In genomic region chr10:18197206-18197979, GRCm38 (mm10) we compare ENCODE assay signal across 8 mouse cellular contexts. TPM values are rescaled to one million over a fixed set of nuclear protein-coding genes. Genes with fewer than 3 reads are reported as not detected.
DNase-seq lines count a peak whose midpoint lies in the region; ATAC-seq and TF ChIP-seq lines count a peak whose summit lies in the region.

No protein-coding gene starts in this region.

- WGBS in forebrain, postnatal 0 days = 54% methylated on average over 14 of the region's 14 CpGs
- 65% methylated on average over 14 of the region's 14 CpGs for WGBS in hindbrain, embryonic 14.5 days
- WGBS in lung, postnatal 0 days = 47% methylated on average over 14 of the region's 14 CpGs

- H3K9ac ChIP-seq in forebrain, postnatal 0 days = no peak overlapping the region
- no peak overlapping the region for H3K9ac ChIP-seq in hindbrain, embryonic 14.5 days
- no peak overlapping the region for H3K9ac ChIP-seq in lung, postnatal 0 days (replicated peaks; ENCODE audit: low read depth)

- DNase-seq in T-cell, adult 2 months (ENCODE audit: low spot score) = peak; percentile 81
- DNase-seq in cerebellum, adult 8-10 months = peak; percentile 79
- peak; percentile 88 for DNase-seq in forebrain, postnatal 0 days
- peak; percentile 90 for DNase-seq in hindbrain, embryonic 14.5 days (ENCODE audit: low spot score)
- peak; percentile 74 to 84 for DNase-seq in layer of hippocampus, postnatal 14 days (ENCODE audit: low spot score in 2 of 2)
- DNase-seq in lung, postnatal 0 days (ENCODE audit: low spot score) = peak; percentile 78
- peak; percentile 80 for DNase-seq in ovary, postnatal 14 days (ENCODE audit: low spot score)
- DNase-seq in thymus, postnatal 36 days = peak; percentile 35 to 55

- no peak for TF ChIP-seq EP300 in lung, postnatal 0 days (IDR thresholded peaks at IDR 0.05)

- H3K27me3 ChIP-seq in forebrain, postnatal 0 days (ENCODE audit: insufficient read depth, low read length) = no peaks in the 10 kb centered on the region
- H3K27me3 ChIP-seq in hindbrain, embryonic 14.5 days (ENCODE audit: control insufficient read depth, insufficient read depth, low read length) = no peaks in the 10 kb centered on the region
- H3K27me3 ChIP-seq in lung, postnatal 0 days (replicated peaks; ENCODE audit: insufficient read depth, low read length) = no peaks in the 10 kb centered on the region

- H3K4me1 ChIP-seq in forebrain, postnatal 0 days (ENCODE audit: insufficient read depth) = no peaks in the 10 kb centered on the region
- no peaks in the 10 kb centered on the region for H3K4me1 ChIP-seq in hindbrain, embryonic 14.5 days (replicated peaks; ENCODE audit: control insufficient read depth, insufficient read depth, low read length)
- H3K4me1 ChIP-seq in lung, postnatal 0 days (ENCODE audit: insufficient read depth, low read depth, low read length) = peaks cover 9% of the 10 kb centered on the region; the same call in 1 of the 2 replicates

- H3K4me2 ChIP-seq in forebrain, postnatal 0 days (ENCODE audit: low read depth) = peak overlapping the region; percentile 41
- peak overlapping the region; percentile 33 for H3K4me2 ChIP-seq in hindbrain, embryonic 14.5 days (replicated peaks)
- H3K4me2 ChIP-seq in lung, postnatal 0 days (replicated peaks; ENCODE audit: low read depth, low read length) = peak overlapping the region; percentile 53

- peak; percentile 95 for TF ChIP-seq CTCF in forebrain, postnatal 0 days (IDR thresholded peaks at IDR 0.05; ENCODE audit: low read depth)
- peak; percentile 98 for TF ChIP-seq CTCF in lung, postnatal 0 days (IDR thresholded peaks at IDR 0.05)

- no peaks in the 10 kb centered on the region for H3K36me3 ChIP-seq in forebrain, postnatal 0 days (ENCODE audit: insufficient read depth)
- no peaks in the 10 kb centered on the region for H3K36me3 ChIP-seq in hindbrain, embryonic 14.5 days (replicated peaks; ENCODE audit: control insufficient read depth, insufficient read depth)
- no peaks in the 10 kb centered on the region for H3K36me3 ChIP-seq in lung, postnatal 0 days (ENCODE audit: insufficient read depth, low read length)

- H3K9me3 ChIP-seq in forebrain, postnatal 0 days (ENCODE audit: low read length) = no peaks in the 10 kb centered on the region
- H3K9me3 ChIP-seq in hindbrain, embryonic 14.5 days (ENCODE audit: control insufficient read depth, low read length) = no peaks in the 10 kb centered on the region
- H3K9me3 ChIP-seq in lung, postnatal 0 days (ENCODE audit: low read length) = no peaks in the 10 kb centered on the region

- no peak overlapping the region for H3K27ac ChIP-seq in forebrain, postnatal 0 days (ENCODE audit: low read depth, low read length)
- H3K27ac ChIP-seq in hindbrain, embryonic 14.5 days = no peak overlapping the region
- no peak overlapping the region for H3K27ac ChIP-seq in lung, postnatal 0 days (ENCODE audit: low read length)

- ATAC-seq in forebrain, postnatal 0 days = peak; percentile 82
- peak; percentile 62; the same call in 1 of the 2 replicates for ATAC-seq in hindbrain, embryonic 14.5 days (ENCODE audit: low FRiP score)
- ATAC-seq in lung, postnatal 0 days = peak; percentile 57; the same call in 1 of the 2 replicates

- peak overlapping the region; percentile 19 for H3K4me3 ChIP-seq in forebrain, postnatal 0 days (ENCODE audit: low read depth, low read length)
- H3K4me3 ChIP-seq in hindbrain, embryonic 14.5 days (replicated peaks; ENCODE audit: low read length) = no peak overlapping the region
- H3K4me3 ChIP-seq in lung, postnatal 0 days (ENCODE audit: low read depth, low read length) = peak overlapping the region; percentile 33

RNA-seq across cellular contexts. Expression of gene Ect2l, which starts 13.3 kb away (rescaled TPM):
- total RNA-seq in forebrain, postnatal 0 days (2014; rRNA removed) = 0.23 TPM in 1 of 2 replicates, not detected in the other
- 0.24 and 0.58 TPM in 2 replicates for polyA plus RNA-seq in forebrain, postnatal 0 days (2015; fragmentation: Nextera tagmentation; extraction: Ambion mirVana)
- 0.33 and 0.51 TPM in 2 replicates for polyA plus RNA-seq in hindbrain, embryonic 14.5 days (2014; fragmentation: Nextera tagmentation; extraction: Ambion mirVana)
- total RNA-seq in layer of hippocampus, postnatal 14 days (2021) = under 1 TPM; 0.83 to 0.99 TPM
- 3.2 and 3.8 TPM in 2 replicates for polyA plus RNA-seq in lung, postnatal 0 days (2015; fragmentation: Nextera tagmentation; extraction: Ambion mirVana)

RNA-seq across cellular contexts. Expression of gene Ccdc28a, which starts 37.4 kb away (rescaled TPM):
- total RNA-seq in forebrain, postnatal 0 days (2014; rRNA removed) = 5.1 and 6.2 TPM in 2 replicates
- 7.0 and 8.6 TPM in 2 replicates for polyA plus RNA-seq in forebrain, postnatal 0 days (2015; fragmentation: Nextera tagmentation; extraction: Ambion mirVana)
- 4.8 and 7.0 TPM in 2 replicates for polyA plus RNA-seq in hindbrain, embryonic 14.5 days (2014; fragmentation: Nextera tagmentation; extraction: Ambion mirVana)
- 10 to 100 TPM; 16.4 to 18.4 TPM for total RNA-seq in layer of hippocampus, postnatal 14 days (2021)
- 10.6 and 12.9 TPM in 2 replicates for polyA plus RNA-seq in lung, postnatal 0 days (2015; fragmentation: Nextera tagmentation; extraction: Ambion mirVana)
